Mouse (Mus musculus) cerebellum, adult 2 months (tissue): ENCODE results near the gene Ptbp1. TPM values are rescaled to one million over a fixed set of nuclear protein-coding genes. Genes with fewer than 3 reads are reported as not detected.
A peak's percentile ranks its signal among the peaks of the same experiment; 100 is the strongest.

Source experiments
- DNase-seq, 2 experiments: peaks; one replicate each; pipeline ENCODE4 v3.0.0; 2021
- H3K27ac ChIP-seq: fragments of 200-500 bp; 2 replicates; pipeline ENCODE4 v1.5.1; 2012; ENCODE audit warnings: low read length, control low read depth, inconsistent platforms; ENCODE audit not compliant: insufficient read depth
- H3K27me3 ChIP-seq: fragments of 200-500 bp; 2 replicates; pipeline ENCODE4 v1.6.1; 2012; ENCODE audit warnings: inconsistent platforms, mild to moderate bottlenecking, low read length, moderate library complexity; ENCODE audit not compliant: control insufficient read depth, insufficient read depth
- H3K4me1 ChIP-seq: fragments of 200-500 bp; 2 replicates; pipeline ENCODE4 v1.6.1; 2011; ENCODE audit warnings: low read length; ENCODE audit not compliant: control insufficient read depth, insufficient read depth
- H3K4me3 ChIP-seq: fragments of 200-500 bp; replicated peaks from 2 replicates; pipeline ENCODE3; 2011; ENCODE audit warnings: mild to moderate bottlenecking, low read depth, low read length, control low read depth; ENCODE audit not compliant: insufficient read depth
- CTCF ChIP-seq: fragments of 200-500 bp; IDR thresholded peaks from 2 replicates; pipeline ENCODE4 v1.5.1; 2011; ENCODE audit warnings: low read depth, mild to moderate bottlenecking, control low read depth, low read length, moderate library complexity, borderline replicate concordance; ENCODE audit not compliant: insufficient read depth
- POLR2A ChIP-seq: fragments of 200-500 bp; IDR thresholded peaks from 2 replicates; pipeline ENCODE4 v1.6.1; 2011; ENCODE audit warnings: low read length, control low read depth, borderline replicate concordance; ENCODE audit not compliant: insufficient read depth
- WGBS: fragments of 180-500 bp; shearing (Covaris S2); methylation state at CpG from one replicate; pipeline ENCODE4 v1.1.7; 2018; 5-methylcytosine and 5-hydroxymethylcytosine counted together
- polyA plus RNA-seq: library from polyadenylated mRNA; depleted of rRNA; stranded (reverse); fragments of >200 nt; gene quantifications from 2 replicates; pipeline ENCODE4 v1.2.3, GENCODE M21; 2012

Ptbp1 gene
- polyA plus RNA-seq, 1 experiment, result 64.2 TPM

- no peak overlapping the region for H3K27ac ChIP-seq
- WGBS, result 6% methylated on average over 7 of the region's 7 CpGs
These were observed 2.7 kb downstream of the Ptbp1 start for GRCm38 (mm10) chr10:79856704-79857451.

GRCm38 (mm10) chr10:79857452-79857811 is 3.2 kb downstream of the Ptbp1 start:
- H3K27me3 ChIP-seq, result no peaks in the 10 kb centered on the region
- TF ChIP-seq CTCF (no peak), POLR2A (no peak)
- WGBS, result 1% methylated on average over 4 of the region's 4 CpGs
- peak; percentile 54 to 55 for DNase-seq
- H3K4me1 ChIP-seq, result peaks cover 62% of the 10 kb centered on the region
- H3K4me3 ChIP-seq, result peak overlapping the region; percentile 5
- H3K27ac ChIP-seq, result no peak overlapping the region

More at GRCm38 (mm10) chr10:79856704-79857451, 2.7 kb downstream of the Ptbp1 start:
- DNase-seq, result no peak
- Histone ChIP-seq H3K4me1 (peaks cover 57% of the 10 kb centered on the region), H3K27me3 (no peaks in the 10 kb centered on the region), H3K4me3 (peak overlapping the region; percentile 30)
- TF ChIP-seq POLR2A (no peak), CTCF (no peak)

- 39% methylated on average over 2 of the region's 2 CpGs for WGBS
- H3K4me1 ChIP-seq, result peaks cover 60% of the 10 kb centered on the region
- H3K4me3 ChIP-seq, result no peak overlapping the region
- DNase-seq, result peak in 1 of 2 experiments; percentile 27
- TF ChIP-seq CTCF (no peak), POLR2A (no peak)
- H3K27ac ChIP-seq, result no peak overlapping the region
- H3K27me3 ChIP-seq, result no peaks in the 10 kb centered on the region
These were observed 3.7 kb downstream of the Ptbp1 start for GRCm38 (mm10) chr10:79857894-79858293.

GRCm38 (mm10) chr10:79858416-79859074 is 4.3 kb downstream of the Ptbp1 start:
- Histone ChIP-seq H3K27ac (no peak overlapping the region), H3K4me3 (no peak overlapping the region)
- 17% methylated on average over 17 of the region's 17 CpGs for WGBS

GRCm38 (mm10) chr10:79859116-79859515 is 4.9 kb downstream of the Ptbp1 start:
- H3K4me1 ChIP-seq, result peaks cover 58% of the 10 kb centered on the region
- 16% methylated on average over 11 of the region's 11 CpGs for WGBS
- TF ChIP-seq POLR2A (no peak), CTCF (no peak)
- H3K27me3 ChIP-seq, result no peaks in the 10 kb centered on the region
- no peak overlapping the region for H3K27ac ChIP-seq
- DNase-seq, result peak in 1 of 2 experiments; percentile 27
- no peak overlapping the region for H3K4me3 ChIP-seq

More at GRCm38 (mm10) chr10:79858416-79859074, 4.3 kb downstream of the Ptbp1 start:
- TF ChIP-seq CTCF, result no peak
- no peak for TF ChIP-seq POLR2A
- DNase-seq, result peak; percentile 61 to 62
- H3K4me1 ChIP-seq, result peaks cover 58% of the 10 kb centered on the region
- no peaks in the 10 kb centered on the region for H3K27me3 ChIP-seq

GRCm38 (mm10) chr10:79860079-79860911 is 6.1 kb downstream of the Ptbp1 start:
- no peak overlapping the region for H3K4me3 ChIP-seq
- no peaks in the 10 kb centered on the region for H3K27me3 ChIP-seq
- H3K27ac ChIP-seq, result no peak overlapping the region
- peaks cover 62% of the 10 kb centered on the region for H3K4me1 ChIP-seq
- DNase-seq, result no peak
- TF ChIP-seq POLR2A, result no peak
- TF ChIP-seq CTCF, result no peak
- 75% methylated on average over 26 of the region's 26 CpGs for WGBS

GRCm38 (mm10) chr10:79861230-79862048 is 7.2 kb downstream of the Ptbp1 start:
- peak; percentile 78 to 84 for DNase-seq
- TF ChIP-seq POLR2A, result no peak
- TF ChIP-seq CTCF, result no peak
- Histone ChIP-seq H3K4me1 (peaks cover 70% of the 10 kb centered on the region), H3K27ac (0 out of 2 replicates have a peak overlapping the region, but pooled peaks have one; percentile 5), H3K4me3 (no peak overlapping the region), H3K27me3 (no peaks in the 10 kb centered on the region)
- WGBS, result 19% methylated on average over 25 of the region's 25 CpGs
